Mouse (Mus musculus) hindbrain, postnatal 0 days (tissue): ENCODE results near the gene Mest. TPM values are rescaled to one million over a fixed set of nuclear protein-coding genes. Genes with fewer than 3 reads are reported as not detected.

Source experiments
- ATAC-seq: fragments of 200-750 bp; cut with Nextera tagmentation; 2 replicates; pipeline ENCODE4 v1.8.0; 2017; ENCODE audit warnings: mild to moderate bottlenecking, moderate TSS enrichment, moderate library complexity
- DNase-seq: peaks from one replicate; pipeline ENCODE4 v3.0.0-alpha.2; 2015; ENCODE audit warnings: low spot score
- H3K27ac ChIP-seq: fragments of 300-500 bp; sonication (generic); 2 replicates; pipeline ENCODE4 v1.5.1; 2014; ENCODE audit warnings: mild to moderate bottlenecking
- H3K27me3 ChIP-seq: fragments of 300-500 bp; sonication (generic); 2 replicates; pipeline ENCODE4 v1.6.1; 2014; ENCODE audit warnings: low read length, mixed read lengths; ENCODE audit not compliant: insufficient read depth
- H3K36me3 ChIP-seq: fragments of 300-500 bp; sonication (generic); 2 replicates; pipeline ENCODE4 v1.6.1; 2014; ENCODE audit warnings: low read length, mixed read lengths; ENCODE audit not compliant: insufficient read depth
- H3K4me1 ChIP-seq: fragments of 300-500 bp; sonication (generic); 2 replicates; pipeline ENCODE4 v1.6.1; 2014; ENCODE audit warnings: antibody characterized with exemption, low read length, mixed read lengths; ENCODE audit not compliant: insufficient read depth
- H3K4me2 ChIP-seq: fragments of 300-500 bp; sonication (generic); 2 replicates; pipeline ENCODE4 v1.6.1; 2014; ENCODE audit warnings: low read depth, mild to moderate bottlenecking, low read length, moderate library complexity, mixed read lengths
- H3K4me3 ChIP-seq: fragments of 300-500 bp; sonication (generic); 2 replicates; pipeline ENCODE4 v1.5.1; 2014; ENCODE audit warnings: low read length
- H3K9ac ChIP-seq: fragments of 300-500 bp; sonication (generic); replicated peaks from 2 replicates; pipeline ENCODE4 v1.6.1; 2014; ENCODE audit warnings: mild to moderate bottlenecking, low read length, moderate library complexity, mixed read lengths
- H3K9me3 ChIP-seq: fragments of 300-500 bp; sonication (generic); 2 replicates; pipeline ENCODE4 v1.6.1; 2016; ENCODE audit warnings: low read length, mixed read lengths
- CTCF ChIP-seq: IDR thresholded peaks from 2 replicates; pipeline ENCODE4 v1.5.1; 2016; ENCODE audit warnings: antibody characterized with exemption, control low read depth, low read depth
- WGBS: fragments of 180-500 bp; shearing (Covaris S2); extraction: QIAGEN DNeasy Blood & Tissue Kit; methylation state at CpG from one replicate; pipeline ENCODE4 v1.1.7; 2014; 5-methylcytosine and 5-hydroxymethylcytosine counted together
- microRNA counts: library from miRNA; unstranded; fragments of <30 nt; microRNA quantifications from one replicate; lab custom pipeline; 2015
- microRNA-seq, 2 experiments: library from miRNA; unstranded; fragments of <30 nt; microRNA quantifications; one replicate each; pipeline ENCODE4; 2016
- polyA plus RNA-seq: library from polyadenylated mRNA; unstranded; fragments of >200 nt; fragmentation: Nextera tagmentation; extraction: Ambion mirVana; gene quantifications from 2 replicates; pipeline ENCODE4 v1.2.1, GENCODE M21; 2015
- total RNA-seq: library from RNA; depleted of rRNA; stranded (reverse); fragments of >200 nt; gene quantifications from 2 replicates; pipeline ENCODE4 v1.2.3, GENCODE M21; 2014; rRNA removed

Mest gene
- total and polyA plus RNA-seq, 2 experiments from 2014 or later: 154 to 237 TPM

DNA sequence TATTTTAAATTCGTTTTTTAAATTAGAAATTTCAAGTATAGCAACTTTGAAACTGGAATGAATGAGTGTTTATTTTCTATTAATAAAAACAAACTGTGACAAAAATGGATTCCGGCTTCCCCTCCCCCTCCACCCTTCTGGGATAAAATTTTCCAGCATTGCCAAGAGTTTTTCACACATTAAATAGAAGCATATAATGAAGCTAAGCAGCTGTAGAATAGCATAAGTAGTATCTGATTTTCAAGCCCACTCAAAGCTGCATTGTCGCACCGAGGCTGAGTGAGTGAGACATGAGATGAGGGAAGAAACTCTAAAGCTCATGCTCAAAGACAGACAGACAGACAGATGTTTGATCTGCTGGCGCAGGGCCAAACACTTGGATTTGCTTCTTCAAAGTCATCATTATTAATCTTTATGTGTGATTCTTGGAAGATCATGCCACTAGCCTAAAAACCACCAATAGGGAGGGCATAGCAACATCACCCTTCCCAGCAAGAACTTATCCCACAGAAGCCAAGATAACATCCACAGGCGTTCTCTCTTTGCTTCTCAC, 25.1 kb downstream of the Mest start:
- no peak for DNase-seq
- 83% methylated on average over 6 of the region's 6 CpGs for WGBS

DNA sequence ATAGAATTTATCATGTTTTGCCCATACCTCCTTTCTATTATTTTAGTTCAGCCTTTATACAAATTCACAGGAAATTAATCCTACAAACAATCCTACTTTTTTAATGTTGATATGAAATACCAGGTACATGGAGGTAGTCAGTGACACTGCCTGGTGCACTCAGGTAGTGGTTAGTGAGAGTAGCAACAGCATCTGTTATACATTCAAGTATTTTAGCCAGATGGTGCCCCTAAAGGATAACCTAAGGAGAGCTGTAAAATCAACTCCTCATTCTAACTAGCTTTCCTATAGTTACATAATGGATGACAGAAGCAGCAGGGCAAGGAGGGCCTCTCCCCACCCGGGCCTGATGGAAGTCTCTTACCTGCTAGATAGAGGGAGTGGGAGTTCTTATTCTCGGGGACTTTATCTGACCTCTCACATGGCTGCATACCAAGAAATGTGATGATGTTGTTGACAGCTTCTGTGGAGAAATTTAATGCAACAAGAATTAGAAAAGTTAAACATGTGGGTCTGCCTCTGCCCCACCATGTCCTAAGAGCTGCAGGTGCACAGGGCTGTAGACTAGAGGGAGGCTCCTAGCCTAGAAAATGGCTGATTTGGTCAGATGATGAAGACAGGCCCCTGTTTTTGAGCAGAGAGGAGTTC, 25.8 kb downstream of the Mest start:
- no peak overlapping the region for H3K9ac ChIP-seq
- H3K4me3 ChIP-seq: no peak overlapping the region
- H3K27me3 ChIP-seq: no peaks in the 10 kb centered on the region
- no peak overlapping the region for H3K27ac ChIP-seq
- DNase-seq (no peak), ATAC-seq (no peak)
- no peaks in the 10 kb centered on the region for H3K4me1 ChIP-seq
- H3K36me3 ChIP-seq: peaks cover 34% of the 10 kb centered on the region; the same call in 1 of the 2 replicates
- no peak for TF ChIP-seq CTCF
- no peak overlapping the region for H3K4me2 ChIP-seq
- H3K9me3 ChIP-seq: no peaks in the 10 kb centered on the region
- 53% methylated on average over 2 of the region's 2 CpGs for WGBS

More for the DNA sequence above, 25.1 kb downstream of the Mest start:
- Histone ChIP-seq H3K27ac (no peak overlapping the region), H3K4me1 (no peaks in the 10 kb centered on the region), H3K9me3 (no peaks in the 10 kb centered on the region), H3K36me3 (peaks cover 41% of the 10 kb centered on the region; the same call in 1 of the 2 replicates), H3K27me3 (no peaks in the 10 kb centered on the region), H3K9ac (no peak overlapping the region), H3K4me3 (no peak overlapping the region), H3K4me2 (no peak overlapping the region)
- TF ChIP-seq CTCF: no peak
- ATAC-seq: no peak

DNA sequence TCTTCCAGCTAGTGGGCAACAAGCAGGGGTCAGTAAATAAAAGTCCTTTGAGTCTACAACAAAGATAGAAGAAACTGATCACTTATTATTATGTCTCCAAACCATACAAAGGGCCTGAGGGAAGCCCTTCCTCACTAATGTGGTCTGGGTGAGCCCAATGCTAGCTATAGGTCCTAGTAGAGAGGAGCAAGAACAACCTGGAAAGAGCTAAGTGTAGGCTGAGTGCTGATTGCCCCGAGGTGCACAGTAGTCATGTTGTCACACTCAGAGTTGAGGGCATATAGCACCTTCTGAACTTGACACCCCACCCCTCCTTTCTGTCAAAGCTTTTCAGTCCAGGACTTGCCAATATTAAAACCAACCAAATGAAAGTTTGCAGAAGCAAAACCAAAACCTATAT, 26.5 kb downstream of the Mest start:
- Histone ChIP-seq H3K4me3 (no peak overlapping the region), H3K4me1 (no peaks in the 10 kb centered on the region), H3K27ac (no peak overlapping the region), H3K4me2 (no peak overlapping the region), H3K9ac (no peak overlapping the region), H3K36me3 (peaks cover 30% of the 10 kb centered on the region; the same call in 1 of the 2 replicates), H3K9me3 (no peaks in the 10 kb centered on the region), H3K27me3 (no peaks in the 10 kb centered on the region)
- ATAC-seq (no peak), DNase-seq (no peak)
- 86% methylated on average over 1 of the region's 1 CpGs for WGBS
- TF ChIP-seq CTCF: no peak

DNA sequence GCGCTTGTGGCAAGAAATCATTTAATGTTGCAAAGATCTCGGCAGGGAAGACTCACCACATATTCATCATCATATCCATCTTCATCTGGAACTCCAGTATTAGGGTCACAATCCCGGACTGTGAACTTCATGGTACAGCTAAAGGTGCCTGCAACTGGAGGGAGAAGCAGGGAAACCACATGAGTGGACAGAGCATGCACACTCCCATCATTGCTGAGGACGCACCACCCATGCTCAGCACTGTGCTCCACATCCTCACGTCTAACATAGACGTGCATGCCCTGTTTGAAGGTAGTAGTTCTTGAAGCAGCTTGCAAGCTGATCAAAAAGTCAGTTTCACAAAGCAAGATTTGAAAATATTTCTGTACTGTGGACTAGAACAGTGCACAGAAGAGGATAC, 27.1 kb downstream of the Mest start:
- WGBS: 84% methylated on average over 6 of the region's 6 CpGs
- DNase-seq (no peak), ATAC-seq (no peak)
- no peak overlapping the region for H3K4me2 ChIP-seq
- no peak for TF ChIP-seq CTCF
- H3K4me1 ChIP-seq: no peaks in the 10 kb centered on the region
- no peak overlapping the region for H3K4me3 ChIP-seq
- no peaks in the 10 kb centered on the region for H3K9me3 ChIP-seq
- H3K9ac ChIP-seq: no peak overlapping the region
- H3K36me3 ChIP-seq: peaks cover 26% of the 10 kb centered on the region; the same call in 1 of the 2 replicates
- H3K27ac ChIP-seq: no peak overlapping the region
- H3K27me3 ChIP-seq: no peaks in the 10 kb centered on the region

DNA sequence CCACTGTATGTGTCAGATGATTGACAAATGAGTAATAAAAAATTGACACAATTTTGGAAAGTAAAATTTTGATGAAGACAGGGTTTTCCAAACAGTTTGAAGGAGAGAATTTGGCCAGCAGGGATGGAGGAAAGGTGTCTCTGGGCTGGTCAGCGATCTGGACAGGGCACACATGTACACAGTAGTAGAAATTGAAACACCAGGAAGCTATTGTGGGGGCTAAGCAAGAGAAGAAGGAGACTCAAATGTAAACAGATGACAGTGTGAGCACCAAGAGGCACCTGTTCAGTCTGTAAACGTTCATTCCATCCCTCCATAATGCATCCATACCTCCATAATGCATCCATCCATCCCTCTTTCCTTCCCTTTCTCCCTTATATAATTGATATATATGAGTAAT, 27.9 kb downstream of the Mest start:
- DNase-seq (no peak), ATAC-seq (no peak)
- TF ChIP-seq CTCF: no peak
- no peak overlapping the region for H3K4me2 ChIP-seq
- no peak overlapping the region for H3K27ac ChIP-seq
- no peak overlapping the region for H3K4me3 ChIP-seq
- no peaks in the 10 kb centered on the region for H3K27me3 ChIP-seq
- H3K4me1 ChIP-seq: no peaks in the 10 kb centered on the region
- H3K9ac ChIP-seq: no peak overlapping the region
- H3K9me3 ChIP-seq: no peaks in the 10 kb centered on the region
- 79% methylated on average over 2 of the region's 2 CpGs for WGBS
- H3K36me3 ChIP-seq: peaks cover 24% of the 10 kb centered on the region; the same call in 1 of the 2 replicates

MicroRNAs encoded within 50 kb of the gene (microRNA counts, 519-probe panel; counts per million panel counts)
- microRNA mmu-miR-335-3p (lab: Ali Mortazavi, UCI): 2,947 counts per million, percentile 46 among the panel's probes with 10 or more counts
- 4,924 counts per million, percentile 83 among the panel's probes with 10 or more counts for microRNA mmu-miR-335-5p (lab: Ali Mortazavi, UCI)

Small RNAs within 50 kb of the gene (microRNA-seq; reads per million reads assigned to microRNA genes)
- 31,544 to 36,609 reads per million in 2 experiments for gene Mir335

Other genes starting within 250 kb of the Mest start
- 35.3 and 50.0 TPM in 2 replicates for gene Tmem209, start 213.8 kb upstream of the Mest start, total RNA-seq
- gene Tmem209, start 213.8 kb upstream of the Mest start, polyA plus RNA-seq: 23.2 and 25.0 TPM in 2 replicates
- gene Ssmem1, start 213.7 kb upstream of the Mest start, total RNA-seq: 0.26 TPM in 1 of 2 replicates, not detected in the other
- gene Ssmem1, start 213.7 kb upstream of the Mest start, polyA plus RNA-seq: 0.18 and 0.39 TPM in 2 replicates
- gene Cpa2, start 182.0 kb upstream of the Mest start, total RNA-seq: 6.2 and 8.1 TPM in 2 replicates
- gene Cpa2, start 182.0 kb upstream of the Mest start, polyA plus RNA-seq: 14.9 and 15.7 TPM in 2 replicates
- gene Cpa4, start 155.2 kb upstream of the Mest start, total RNA-seq: 0.11 and 0.16 TPM in 2 replicates
- gene Cpa4, start 155.2 kb upstream of the Mest start, polyA plus RNA-seq: 0.45 and 0.53 TPM in 2 replicates
- not detected in 2 replicates for gene Cpa5, start 112.5 kb upstream of the Mest start, total RNA-seq
- 0.14 TPM in 1 of 2 replicates, not detected in the other for gene Cpa5, start 112.5 kb upstream of the Mest start, polyA plus RNA-seq
- 0.68 and 0.84 TPM in 2 replicates for gene Cpa1, start 84.3 kb upstream of the Mest start, total RNA-seq
- 0.40 and 0.68 TPM in 2 replicates for gene Cpa1, start 84.3 kb upstream of the Mest start, polyA plus RNA-seq
- gene Cep41, start 29.8 kb upstream of the Mest start, total RNA-seq: 6.1 and 9.8 TPM in 2 replicates
- gene Cep41, start 29.8 kb upstream of the Mest start, polyA plus RNA-seq: 8.2 TPM in 2 replicates
- gene Copg2, start 173.2 kb downstream of the Mest start, total RNA-seq: 35.6 and 43.5 TPM in 2 replicates
- 29.7 and 30.7 TPM in 2 replicates for gene Copg2, start 173.2 kb downstream of the Mest start, polyA plus RNA-seq
- not detected in 2 replicates for gene Tsga13, start 192.0 kb downstream of the Mest start, total RNA-seq
- gene Tsga13, start 192.0 kb downstream of the Mest start, polyA plus RNA-seq: 0.42 and 0.59 TPM in 2 replicates
- gene Klf14, start 235.5 kb downstream of the Mest start, total RNA-seq: 0.61 and 0.99 TPM in 2 replicates
- gene Klf14, start 235.5 kb downstream of the Mest start, polyA plus RNA-seq: 0.63 and 0.82 TPM in 2 replicates